Mouse (Mus musculus) heart, adult 9 months (tissue): ENCODE measurements around the gene Syne3.
A peak's percentile ranks its signal among the peaks of the same experiment; 100 is the strongest.

Experiments
- DNase-seq, 2 experiments: peaks; one replicate each; pipeline ENCODE4 v3.0.0; 2022; ENCODE audit warnings: low spot score in 2 of 2

The Syne3 gene

DNA sequence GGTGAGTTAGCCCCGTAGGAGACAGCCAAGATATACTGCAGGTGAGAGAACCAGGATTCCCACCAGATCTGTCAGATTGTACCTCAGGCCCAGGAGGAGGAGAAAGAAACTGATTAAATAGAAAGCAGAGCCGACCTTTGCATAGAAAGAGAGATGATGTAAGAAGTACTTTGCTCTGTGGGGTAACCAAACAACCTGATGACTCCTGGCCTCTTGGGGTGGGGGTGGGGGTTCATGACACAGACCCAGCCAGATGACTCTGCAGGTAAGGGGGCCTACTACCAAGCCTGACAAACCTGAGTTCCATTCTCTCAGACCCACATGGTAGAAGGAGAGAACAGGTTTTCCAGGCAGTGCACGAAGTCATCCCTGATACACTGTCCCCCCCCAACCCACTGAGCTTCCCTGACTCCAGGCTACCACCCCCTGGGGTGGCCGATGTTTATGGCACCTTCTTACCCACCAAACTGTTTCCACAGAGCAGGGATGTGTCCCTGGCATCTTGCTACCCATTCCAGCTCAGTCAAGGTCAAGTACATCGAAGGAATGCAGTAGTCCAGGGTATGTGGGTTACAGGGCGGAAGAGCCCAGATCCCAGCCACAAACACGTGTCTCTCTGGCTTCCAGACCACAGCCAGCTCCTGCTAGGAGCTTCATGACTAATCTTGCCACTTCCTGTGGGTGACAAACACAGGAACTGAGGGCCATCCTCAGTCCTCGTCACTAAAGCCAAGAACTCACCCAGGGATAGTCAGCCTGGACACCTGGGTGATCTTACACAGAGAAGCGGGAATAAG lies 8.9 kb downstream of the Syne3 start:
- DNase-seq, result no peak

DNA sequence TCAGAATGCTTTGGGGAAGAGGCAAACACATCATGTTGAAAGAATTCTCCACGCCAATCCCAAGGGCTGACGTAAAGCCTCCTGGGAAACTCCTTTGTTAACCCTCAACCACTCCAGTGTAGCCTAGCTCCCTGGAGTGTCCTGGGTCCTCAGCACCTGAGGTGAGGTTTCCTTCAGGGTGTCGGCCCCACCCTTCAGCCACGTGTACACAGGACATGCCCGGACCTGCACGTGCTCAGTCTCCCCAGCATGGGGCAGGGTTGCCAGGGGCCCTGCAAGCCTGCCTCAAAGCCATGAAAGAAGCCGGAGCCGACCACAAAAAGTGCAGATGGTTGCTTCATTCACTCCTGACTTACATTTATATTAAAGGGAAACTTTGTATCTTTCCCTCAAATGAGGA lies 10.4 kb downstream of the Syne3 start:
- DNase-seq, result no peak

DNA sequence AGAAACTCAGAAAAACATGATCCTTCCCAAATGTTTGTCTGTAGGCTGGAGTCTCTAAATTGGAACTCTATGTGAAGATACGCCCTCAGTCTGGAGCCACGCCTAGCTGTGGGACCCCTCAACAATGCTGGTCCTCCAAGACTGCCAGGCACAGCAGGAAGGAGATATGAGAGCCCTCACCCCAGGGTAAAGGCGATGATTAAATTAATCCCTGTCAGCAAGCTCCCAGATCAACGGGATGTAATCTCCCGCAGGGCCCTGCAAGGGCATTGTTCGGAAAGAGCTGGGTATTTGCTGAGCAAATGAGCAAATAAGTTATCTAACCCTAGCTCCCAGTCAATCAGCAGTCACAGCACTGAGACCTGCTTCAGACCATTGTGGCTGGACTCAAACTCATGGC lies 11.1 kb downstream of the Syne3 start:
- no peak for DNase-seq

DNA sequence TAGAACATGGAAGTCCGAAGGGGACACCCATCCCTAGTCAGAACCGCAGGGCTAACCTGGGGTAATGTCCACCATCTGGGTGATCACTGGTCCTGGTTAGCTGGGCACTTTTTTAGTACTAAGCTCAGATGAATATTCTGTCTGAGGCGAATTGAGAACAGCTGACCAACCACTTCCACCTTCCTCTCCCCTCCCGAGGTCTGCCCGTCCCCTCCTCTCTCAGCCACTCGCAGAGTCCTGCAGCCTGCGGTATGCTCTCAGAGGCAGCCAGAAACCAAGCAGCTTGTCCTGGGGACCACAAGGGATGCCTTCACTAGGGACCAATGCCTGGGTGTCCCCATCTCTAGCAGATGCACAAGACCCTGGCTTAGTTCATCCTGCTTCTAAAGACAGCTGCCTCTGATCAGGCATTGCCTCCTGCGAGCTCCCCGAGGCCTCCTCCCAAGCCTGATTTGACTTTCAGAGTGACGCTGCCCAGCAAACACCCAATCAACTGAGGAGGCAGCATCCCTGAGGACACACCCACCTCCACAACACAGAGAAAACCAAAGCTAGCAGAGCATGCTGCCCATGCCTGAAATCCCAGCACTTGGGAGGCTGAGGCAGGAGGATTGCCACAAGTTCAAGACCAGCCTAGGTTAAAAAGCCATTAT lies 11.8 kb downstream of the Syne3 start:
- no peak for DNase-seq

DNA sequence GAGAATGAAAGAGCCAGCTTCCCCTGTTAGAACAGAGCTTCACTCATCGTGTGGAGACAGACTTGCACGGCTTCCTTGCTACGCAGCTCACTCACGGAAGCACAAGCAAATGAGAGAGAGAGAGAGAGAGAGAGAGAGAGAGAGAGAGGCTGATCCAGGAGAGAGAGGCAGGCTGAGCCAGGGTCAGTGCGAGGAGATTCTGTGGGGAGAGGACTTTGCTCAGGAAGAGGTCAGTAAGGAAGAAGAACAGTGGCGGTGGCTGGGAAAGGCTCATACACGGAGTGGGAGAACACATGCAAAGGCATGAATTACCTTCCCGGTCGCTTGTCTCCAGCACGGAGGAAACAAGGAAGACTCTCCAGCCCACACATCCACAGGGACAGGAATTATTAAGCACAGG lies 12.4 kb downstream of the Syne3 start:
- no peak for DNase-seq

DNA sequence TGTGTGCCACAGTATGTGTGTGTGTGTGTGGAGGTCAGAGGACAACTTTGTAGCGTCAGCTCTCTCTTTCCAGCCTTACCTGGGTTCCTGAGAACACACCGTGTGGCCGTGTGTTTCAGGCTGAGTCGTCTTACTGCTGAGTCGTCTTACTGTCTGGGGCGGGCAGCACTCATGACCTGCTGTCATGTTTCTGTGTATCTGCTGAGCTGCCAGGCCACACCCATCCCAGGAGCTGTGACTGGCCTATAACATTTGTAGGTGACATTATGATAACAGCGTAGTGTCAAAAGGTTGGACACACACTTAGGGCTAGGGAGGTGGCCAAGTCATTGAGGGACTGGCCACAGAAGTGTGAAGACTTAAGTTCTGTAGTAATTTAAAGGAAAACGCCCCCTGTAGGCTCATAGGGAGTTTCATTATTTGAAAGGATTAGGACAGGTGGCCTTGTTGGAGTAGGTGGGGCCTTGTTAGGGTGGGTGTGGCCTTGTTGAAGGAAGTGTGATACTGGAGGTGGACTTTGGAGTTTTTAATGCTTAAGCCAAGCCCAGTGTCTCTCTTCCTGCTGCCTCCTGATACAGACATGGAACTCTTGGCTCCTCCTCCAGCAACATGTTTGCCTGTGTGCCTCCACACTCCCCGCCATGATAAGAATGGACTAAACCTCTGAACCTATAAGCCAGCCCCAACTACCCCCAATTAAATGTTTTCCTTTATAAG lies 13.4 kb downstream of the Syne3 start:
- DNase-seq, result no peak

DNA sequence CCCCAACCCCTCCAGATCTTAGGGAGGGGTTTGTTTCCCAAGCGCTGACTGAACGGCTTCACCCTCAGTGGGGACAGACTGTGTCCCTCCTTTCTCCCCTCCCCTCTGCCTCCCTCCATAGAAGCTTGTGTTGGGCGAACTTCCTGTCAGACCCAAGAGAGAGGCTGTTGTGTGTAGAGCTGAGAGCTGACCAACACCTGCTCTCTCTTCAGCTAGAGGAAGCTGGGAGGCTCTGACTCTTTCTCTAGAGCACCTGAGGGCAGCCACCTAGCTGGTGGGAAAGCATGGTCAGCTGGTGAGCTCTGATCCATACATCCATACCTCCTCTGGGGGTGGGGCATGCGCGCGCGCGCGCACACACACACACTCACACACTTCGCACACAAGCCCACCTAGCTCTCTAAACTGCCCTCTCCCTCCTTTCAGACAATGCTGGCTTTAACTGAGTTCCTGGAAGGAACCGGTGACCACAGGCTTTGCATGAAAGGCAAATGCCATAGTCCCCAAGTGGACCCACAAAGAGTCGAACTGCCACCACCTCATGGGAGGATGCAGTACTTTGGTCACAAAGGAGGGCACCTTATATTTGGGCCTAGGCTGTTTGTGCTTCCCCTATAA lies 14.2 kb downstream of the Syne3 start:
- DNase-seq, result no peak

DNA sequence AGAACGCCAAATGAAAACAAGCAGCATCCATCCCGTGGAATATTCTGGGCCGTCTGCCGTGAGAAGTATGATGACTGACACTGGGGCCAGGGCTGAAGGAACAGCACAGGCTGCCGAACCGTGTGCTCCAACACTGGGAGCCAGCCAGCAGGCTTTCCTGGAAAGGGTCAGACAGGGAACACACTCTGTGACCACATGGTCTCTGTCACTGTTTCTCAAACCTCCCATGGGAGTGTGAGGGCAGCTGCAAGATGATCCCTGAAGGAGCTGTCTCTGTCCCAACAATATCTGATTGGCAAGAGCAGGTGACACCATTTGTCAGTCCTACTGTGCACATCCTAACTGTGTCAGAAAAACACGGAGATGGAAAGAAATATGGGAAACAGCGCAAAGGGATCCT lies 16.8 kb downstream of the Syne3 start:
- DNase-seq, result peak; percentile 54 to 68

DNA sequence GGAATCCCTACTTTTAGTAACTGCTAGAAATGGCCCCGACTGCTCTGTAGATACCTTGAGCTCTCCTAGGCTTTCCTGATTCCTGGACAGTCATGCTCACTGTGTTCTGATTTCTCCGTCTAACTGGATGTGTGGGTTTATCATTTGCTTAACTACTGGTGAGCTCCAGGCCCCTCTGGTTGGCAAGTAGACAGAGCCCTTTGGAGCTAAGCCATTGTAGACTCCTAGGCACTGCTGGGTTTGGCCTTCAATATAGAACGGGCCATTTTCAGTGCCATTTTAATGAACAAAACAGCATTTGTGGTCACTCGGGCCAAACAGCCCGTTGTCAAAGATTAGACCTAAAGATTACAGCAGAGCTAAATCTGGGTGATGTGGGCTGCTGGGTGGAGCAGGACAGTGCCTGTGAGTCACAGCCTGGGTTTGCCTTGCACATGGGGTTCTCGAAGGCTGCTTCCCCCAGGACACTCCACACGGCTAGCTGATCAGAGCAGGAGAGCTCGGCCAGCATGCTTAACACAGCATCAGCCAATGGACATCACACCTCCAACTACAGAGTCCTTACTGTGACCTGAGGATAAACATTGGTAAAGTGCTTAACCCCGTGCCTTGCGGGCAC lies 17.4 kb downstream of the Syne3 start:
- DNase-seq, result no peak

DNA sequence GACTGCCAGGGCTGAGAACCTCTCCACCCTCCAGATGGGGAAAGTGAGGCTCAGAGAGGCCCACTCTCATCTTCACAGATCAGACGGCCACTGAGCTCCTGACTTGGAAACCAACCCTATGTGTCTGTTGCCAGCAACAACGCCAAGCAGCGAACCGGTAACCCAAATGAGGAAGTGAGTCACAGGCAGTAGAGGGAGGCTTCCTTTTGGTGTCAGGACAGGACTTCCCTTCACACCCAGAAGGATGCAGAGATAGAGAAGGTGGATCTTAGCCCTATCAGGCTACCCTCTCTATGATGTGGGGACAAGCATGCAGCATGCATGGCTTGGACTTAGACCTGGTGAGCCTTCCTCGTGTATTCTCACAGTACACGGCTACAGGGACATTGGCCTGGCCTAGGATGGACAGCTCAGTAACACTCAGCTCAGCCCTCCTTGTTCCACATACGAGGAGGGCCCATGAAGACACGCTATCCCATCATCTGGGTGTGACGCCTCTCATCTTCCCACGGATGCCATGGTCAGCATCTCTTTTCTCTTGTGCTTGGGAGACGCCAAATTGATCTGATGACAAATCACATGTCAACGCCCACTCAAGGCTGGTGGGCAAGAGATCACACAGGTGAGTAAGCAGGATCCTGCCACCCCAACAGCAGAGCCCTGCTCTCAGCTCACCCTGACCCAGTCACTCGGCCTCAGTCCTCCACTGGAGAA lies 18.7 kb downstream of the Syne3 start:
- DNase-seq, result peak; percentile 50 to 77

DNA sequence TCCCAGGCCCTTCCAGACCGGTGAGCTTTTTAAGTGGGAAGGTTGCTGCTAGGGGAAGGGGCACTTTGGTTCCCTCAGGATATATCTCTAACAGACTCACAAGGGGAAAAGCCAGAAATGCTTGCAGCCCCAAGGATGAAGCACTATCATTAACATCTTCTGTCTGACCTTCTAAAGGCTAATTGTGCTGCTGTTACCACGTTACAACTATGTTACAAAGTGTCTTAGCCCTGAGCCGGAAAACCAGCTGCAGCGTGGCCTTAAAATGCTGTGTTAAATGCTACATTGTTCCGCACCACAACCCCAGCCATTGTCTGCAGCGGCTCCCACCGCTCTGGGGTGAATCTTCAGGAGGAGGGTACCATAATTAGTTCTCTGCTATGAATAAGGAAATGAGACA lies 21.7 kb downstream of the Syne3 start:
- DNase-seq, result no peak

DNA sequence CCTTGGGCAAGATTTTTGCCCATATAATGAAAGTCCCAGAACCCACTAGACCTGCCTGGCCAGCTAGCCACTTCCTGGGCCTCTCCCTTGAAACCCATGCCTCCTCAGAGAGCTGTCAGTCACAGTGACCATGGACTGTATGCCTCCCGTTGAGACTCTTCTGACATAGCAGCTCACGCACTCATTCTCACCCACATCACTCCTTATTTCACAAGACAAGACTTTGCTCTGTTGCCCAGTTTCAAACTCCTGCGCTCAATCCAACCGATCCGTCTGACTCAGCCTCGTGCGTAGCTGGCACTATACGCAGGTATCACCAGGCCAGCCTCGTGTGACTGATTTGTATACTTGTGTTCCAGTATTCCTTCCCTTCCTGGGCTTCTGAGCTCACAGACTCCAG lies 22.8 kb downstream of the Syne3 start:
- DNase-seq, result no peak

DNA sequence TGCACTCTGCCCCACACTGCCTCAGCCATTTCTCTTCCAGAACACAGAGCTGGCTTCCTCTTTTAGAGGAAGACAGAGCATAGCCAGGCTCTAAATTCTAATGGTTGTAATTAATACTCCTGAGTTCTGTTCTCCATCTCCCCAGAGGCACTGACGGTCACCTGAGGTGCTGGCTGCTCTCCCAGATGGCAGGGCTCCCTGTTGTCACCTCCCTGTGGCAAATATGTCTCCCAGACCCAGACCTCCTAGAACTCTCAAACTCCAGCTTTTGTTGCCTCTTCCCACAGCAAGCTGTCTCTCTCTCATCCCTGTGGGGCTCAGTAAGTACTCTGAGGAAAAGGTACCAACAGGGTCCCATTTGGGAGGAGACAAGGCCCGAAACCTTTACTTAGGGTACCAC lies 23.6 kb downstream of the Syne3 start:
- DNase-seq, result no peak

DNA sequence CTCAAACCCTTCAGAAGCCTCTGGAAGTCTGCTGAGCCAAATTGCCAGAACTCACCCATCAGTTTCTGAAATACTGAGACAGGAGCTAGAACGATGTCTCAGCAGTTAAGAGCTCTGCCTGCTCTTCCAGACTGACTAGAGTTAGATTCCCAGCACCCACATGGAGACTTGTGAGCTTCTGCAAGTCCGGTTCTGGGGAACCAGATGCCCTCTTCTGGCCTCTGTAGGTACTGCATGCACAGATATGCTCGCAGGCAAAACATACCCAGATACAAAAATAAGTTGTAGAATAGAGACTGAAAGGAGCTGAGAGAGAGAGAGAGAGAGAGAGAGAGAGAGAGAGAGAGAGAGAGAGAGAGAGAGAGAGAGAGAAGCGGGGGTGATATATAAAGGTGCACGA lies 24.5 kb downstream of the Syne3 start:
- DNase-seq, result no peak

DNA sequence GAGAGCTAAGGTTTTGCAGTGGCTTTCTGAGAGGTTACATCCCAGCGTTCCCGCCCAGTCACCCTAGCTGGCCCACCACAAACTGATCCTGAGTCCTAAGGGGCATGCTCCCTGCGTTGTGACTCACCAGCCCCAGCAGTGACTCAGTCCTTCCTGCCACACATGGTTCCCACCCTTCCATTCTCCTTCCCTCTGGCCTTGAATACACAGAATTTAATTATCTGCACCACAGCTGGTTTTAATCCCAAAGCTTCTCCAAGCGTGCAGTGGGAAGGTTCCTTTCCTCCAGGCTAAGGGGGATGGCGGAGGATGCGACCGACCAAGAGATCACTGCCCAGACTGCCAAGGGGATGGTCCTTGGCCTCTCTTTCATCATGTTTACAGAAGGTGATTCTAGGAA lies 26.1 kb downstream of the Syne3 start:
- peak; percentile 61 to 62 for DNase-seq

DNA sequence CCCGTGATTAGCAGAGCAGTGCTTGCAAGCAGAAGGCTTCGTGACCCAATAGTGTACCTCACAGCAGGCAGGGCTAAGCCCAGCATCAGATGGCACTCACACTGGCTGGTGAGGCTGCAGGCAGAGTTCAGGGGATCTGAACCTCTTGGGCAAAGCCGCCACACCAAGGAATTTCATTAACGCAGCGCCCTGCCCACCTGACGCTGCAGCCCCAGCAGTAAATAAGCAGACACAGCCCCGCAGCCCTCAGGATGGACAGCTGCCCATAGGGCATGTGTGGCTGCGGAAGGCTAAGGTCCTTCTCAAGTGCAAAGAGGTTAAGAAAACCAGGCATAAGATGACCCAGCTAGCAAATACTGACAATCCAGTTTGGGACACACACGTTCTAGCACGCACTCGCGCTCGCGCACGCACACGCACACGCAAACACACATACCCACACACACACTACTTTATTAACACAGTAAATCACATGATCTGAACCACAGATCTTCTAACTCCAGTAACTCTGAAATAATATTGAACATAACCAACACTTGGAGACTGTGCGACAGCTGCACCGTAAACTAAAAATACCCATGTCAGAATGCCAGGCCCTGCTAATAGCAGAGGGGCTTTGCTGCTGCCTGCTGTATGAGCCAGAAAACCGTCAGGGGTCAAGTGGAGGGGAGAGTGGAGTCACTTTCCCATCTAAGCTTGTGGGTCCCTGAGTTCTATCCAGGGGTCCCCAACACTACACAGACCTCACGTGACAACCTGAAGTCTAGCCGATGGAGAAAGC lies 30.5 kb downstream of the Syne3 start:
- DNase-seq, result no peak

DNA sequence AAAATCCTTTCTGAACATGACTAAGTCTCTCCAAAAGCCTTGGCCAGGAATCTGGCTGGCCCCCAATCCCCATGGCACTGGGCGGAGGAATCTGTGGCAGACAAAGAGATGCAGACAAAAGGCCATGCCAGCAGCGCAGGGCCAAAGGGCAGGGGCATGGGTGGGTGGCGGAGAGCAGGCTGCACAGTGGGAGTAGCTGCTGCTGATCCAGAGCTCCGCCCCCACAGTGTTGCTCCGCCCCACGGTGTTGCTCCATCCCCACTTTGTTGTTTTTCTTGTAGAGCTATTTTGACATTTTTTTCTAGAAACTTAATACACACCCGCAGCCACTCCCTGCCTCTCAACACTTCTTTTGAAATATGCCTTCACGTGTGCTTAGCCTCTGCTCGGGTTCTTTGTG lies 31.2 kb downstream of the Syne3 start:
- peak; percentile 66 to 75 for DNase-seq

DNA sequence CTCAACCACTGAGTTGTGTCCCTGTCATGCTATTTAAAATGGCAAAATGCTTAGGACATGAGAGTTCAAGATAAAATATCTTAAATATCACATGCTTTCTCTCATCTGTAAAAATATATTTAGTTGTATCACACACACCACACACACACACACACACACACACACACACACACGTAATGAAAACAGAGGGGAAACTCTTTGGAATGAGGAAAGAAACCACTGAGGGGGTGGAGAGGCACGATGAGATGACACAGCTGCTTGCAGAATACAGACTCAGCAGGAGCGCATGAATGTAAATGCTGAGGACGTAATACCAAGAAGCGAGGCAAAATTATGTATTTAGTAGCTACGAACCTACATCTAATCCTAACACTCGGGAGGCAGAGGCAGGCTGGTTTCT lies 32.7 kb downstream of the Syne3 start:
- no peak for DNase-seq

DNA sequence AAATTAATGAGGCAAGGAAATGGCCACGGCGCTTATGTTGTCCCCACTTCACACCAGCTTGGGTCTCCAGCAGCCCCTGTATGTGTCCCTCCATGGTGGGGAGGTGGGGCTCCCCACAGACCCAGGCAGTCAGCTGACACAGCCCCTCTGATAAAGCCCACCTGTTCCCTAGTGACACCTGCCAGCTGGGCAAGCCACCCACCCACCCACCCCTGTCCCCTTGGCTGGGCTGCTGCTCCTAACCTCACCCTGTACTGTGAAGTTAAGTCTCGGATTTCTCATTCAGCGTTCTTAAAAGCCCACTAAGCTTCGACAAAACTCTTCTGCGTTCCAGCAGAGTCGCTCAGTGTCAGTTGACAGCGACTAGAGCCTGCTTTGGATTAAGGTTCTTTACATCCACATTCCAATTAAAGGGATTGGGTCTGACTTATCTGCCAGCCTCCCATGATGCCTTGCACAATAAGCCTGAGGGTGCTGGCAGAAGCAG lies 33.2 kb downstream of the Syne3 start:
- DNase-seq, result no peak

DNA sequence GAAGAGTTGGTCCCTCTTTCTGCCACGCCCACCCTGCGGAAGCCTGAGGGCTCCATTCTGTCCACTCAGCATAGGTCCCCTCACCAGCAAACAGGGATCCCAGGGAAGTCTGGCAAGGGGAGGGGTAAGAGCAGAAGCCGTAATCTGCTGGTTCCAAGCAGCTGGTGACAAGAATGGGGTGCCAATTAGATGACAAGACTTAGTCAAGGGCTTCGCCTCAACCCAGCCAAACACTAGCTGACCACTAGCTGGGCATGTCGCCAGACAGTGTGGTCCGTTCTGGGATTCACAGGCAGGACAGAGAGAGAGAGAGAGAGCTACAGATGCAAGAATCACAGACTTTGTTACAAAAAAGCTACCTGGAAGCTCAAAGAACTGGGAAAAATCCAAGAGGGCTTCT lies 36.7 kb downstream of the Syne3 start:
- no peak for DNase-seq
